Comparison of ENCODE assay signal across 8 mouse cellular contexts in genomic region chr13:111686522-111687284, GRCm38 (mm10). TPM values are rescaled to one million over a fixed set of nuclear protein-coding genes. Genes with fewer than 3 reads are reported as not detected.
DNase-seq lines count a peak whose midpoint lies in the region; ATAC-seq lines count a peak whose summit lies in the region.

No protein-coding gene starts in this region.

- DNase-seq in urinary bladder, postnatal 25 days (ENCODE audit: low spot score) = peak; percentile 13
- DNase-seq in urinary bladder, postnatal 10 days (ENCODE audit: low spot score) = no peak
- DNase-seq in embryo, embryonic 10 days (ENCODE audit: low spot score) = peak; percentile 21
- DNase-seq in gastrocnemius, adult 8-10 months (ENCODE audit: low spot score in 2 of 2) = peak; percentile 2 to 8
- DNase-seq in intestine, embryonic 14.5 days (ENCODE audit: low spot score) = peak; percentile 80
- peak; percentile 68 for DNase-seq in testis, postnatal 14 days (ENCODE audit: low spot score)

- peaks cover 7% of the 10 kb centered on the region for H3K36me3 ChIP-seq in intestine, embryonic 14.5 days (ENCODE audit: control insufficient read depth, insufficient read depth, low read length)
- peaks cover 7% of the 10 kb centered on the region; the same call in 1 of the 2 replicates for H3K36me3 ChIP-seq in liver, embryonic 16.5 days (ENCODE audit: control insufficient read depth, insufficient read depth)
- 0 out of 2 replicates have a peak, but pooled peaks cover 2% of the 10 kb centered on the region for H3K36me3 ChIP-seq in neural tube, embryonic 14.5 days (ENCODE audit: control insufficient read depth, insufficient read depth, low read length)

- peak overlapping the region; percentile 96 for H3K9ac ChIP-seq in intestine, embryonic 14.5 days (ENCODE audit: low read length)
- peak overlapping the region; percentile 99 for H3K9ac ChIP-seq in liver, embryonic 16.5 days (ENCODE audit: low read depth, low read length)
- peak overlapping the region; percentile 95 for H3K9ac ChIP-seq in neural tube, embryonic 14.5 days (replicated peaks; ENCODE audit: low read depth, low read length)

- no peaks in the 10 kb centered on the region for H3K27me3 ChIP-seq in intestine, embryonic 14.5 days (replicated peaks; ENCODE audit: control insufficient read depth, insufficient read depth, low read length)
- no peaks in the 10 kb centered on the region for H3K27me3 ChIP-seq in liver, embryonic 16.5 days (ENCODE audit: control insufficient read depth, insufficient read depth, low read depth, low read length)
- H3K27me3 ChIP-seq in neural tube, embryonic 14.5 days (ENCODE audit: control insufficient read depth, insufficient read depth, low read length) = no peaks in the 10 kb centered on the region

- peak overlapping the region; percentile 86 for H3K4me3 ChIP-seq in intestine, embryonic 14.5 days (ENCODE audit: low read depth, low read length)
- H3K4me3 ChIP-seq in liver, embryonic 16.5 days (ENCODE audit: low read depth, low read length) = peak overlapping the region; percentile 97
- H3K4me3 ChIP-seq in neural tube, embryonic 14.5 days (ENCODE audit: low read depth, low read length) = peak overlapping the region; percentile 93

- no peaks in the 10 kb centered on the region for H3K9me3 ChIP-seq in intestine, embryonic 14.5 days (ENCODE audit: control insufficient read depth, low read length)
- H3K9me3 ChIP-seq in liver, embryonic 16.5 days (replicated peaks; ENCODE audit: control insufficient read depth, low read length) = no peaks in the 10 kb centered on the region
- no peaks in the 10 kb centered on the region for H3K9me3 ChIP-seq in neural tube, embryonic 14.5 days (ENCODE audit: control insufficient read depth, low read length)

- WGBS in intestine, embryonic 14.5 days = under 1% methylated on average over 81 of the region's 101 CpGs
- WGBS in liver, embryonic 16.5 days (ENCODE audit: insufficient replicate concordance) = under 1% methylated on average over 77 of the region's 101 CpGs
- under 1% methylated on average over 49 of the region's 101 CpGs for WGBS in neural tube, embryonic 14.5 days

- peak overlapping the region; percentile 94 for H3K27ac ChIP-seq in intestine, embryonic 14.5 days (ENCODE audit: low read depth)
- H3K27ac ChIP-seq in liver, embryonic 16.5 days (ENCODE audit: low read length) = peak overlapping the region; percentile 95
- peak overlapping the region; percentile 95 for H3K27ac ChIP-seq in neural tube, embryonic 14.5 days (ENCODE audit: low read depth, low read length)

- H3K4me1 ChIP-seq in intestine, embryonic 14.5 days (replicated peaks; ENCODE audit: control insufficient read depth, insufficient read depth, low read length) = peaks cover 3% of the 10 kb centered on the region
- H3K4me1 ChIP-seq in liver, embryonic 16.5 days (ENCODE audit: control insufficient read depth, low read depth, low read length) = peaks cover 28% of the 10 kb centered on the region
- H3K4me1 ChIP-seq in neural tube, embryonic 14.5 days (ENCODE audit: control insufficient read depth, insufficient read depth, low read length) = 0 out of 2 replicates have a peak, but pooled peaks cover 6% of the 10 kb centered on the region

- peak overlapping the region; percentile 68 for H3K4me2 ChIP-seq in intestine, embryonic 14.5 days (ENCODE audit: low read length)
- H3K4me2 ChIP-seq in liver, embryonic 16.5 days (ENCODE audit: low read depth, low read length) = peak overlapping the region; percentile 96
- H3K4me2 ChIP-seq in neural tube, embryonic 14.5 days (ENCODE audit: low read depth, low read length) = peak overlapping the region; percentile 85

- peak; percentile 56 for ATAC-seq in intestine, embryonic 14.5 days (replicated peaks; ENCODE audit: low FRiP score, low TSS enrichment, low read depth)
- peak; percentile 60 for ATAC-seq in liver, embryonic 16.5 days (ENCODE audit: low read depth)
- peak; percentile 68 for ATAC-seq in neural tube, embryonic 14.5 days (ENCODE audit: low read depth)

RNA-seq across cellular contexts. Expression of gene Mier3, which starts 5.9 kb away (rescaled TPM):
- total RNA-seq in gastrocnemius, adult 8-10 months (2022) = 10 to 100 TPM in 1 of 4 experiments, 1 to 10 TPM in 3; 6.9 to 10.2 (median 9.1) TPM
- polyA plus RNA-seq in intestine, embryonic 14.5 days (2014; fragmentation: Nextera tagmentation; extraction: Ambion mirVana) = 22.1 and 22.5 TPM in 2 replicates
- 11.6 and 15.1 TPM in 2 replicates for polyA plus RNA-seq in liver, embryonic 16.5 days (2015; fragmentation: Nextera tagmentation; extraction: Ambion mirVana)
- 26.1 and 27.7 TPM in 2 replicates for polyA plus RNA-seq in neural tube, embryonic 14.5 days (2014; fragmentation: Nextera tagmentation; extraction: Ambion mirVana)
